Mouse (Mus musculus) left cerebral cortex, adult 9 months (tissue): Measurements from ENCODE around the gene Tsr3.

Source experiments
- DNase-seq, 2 experiments: peaks; one replicate each; pipeline ENCODE4 v3.0.0; 2022; ENCODE audit warnings: low spot score in 2 of 2

Tsr3 gene

GRCm38 (mm10) chr17:25243131-25243780 lies 3.3 kb downstream of the Tsr3 start:
- DNase-seq = no peak

- no peak for DNase-seq
Observed at GRCm38 (mm10) chr17:25244239-25244638, 4.3 kb downstream of the Tsr3 start.

GRCm38 (mm10) chr17:25248033-25248750 lies 8.2 kb downstream of the Tsr3 start:
- DNase-seq = no peak

DNA sequence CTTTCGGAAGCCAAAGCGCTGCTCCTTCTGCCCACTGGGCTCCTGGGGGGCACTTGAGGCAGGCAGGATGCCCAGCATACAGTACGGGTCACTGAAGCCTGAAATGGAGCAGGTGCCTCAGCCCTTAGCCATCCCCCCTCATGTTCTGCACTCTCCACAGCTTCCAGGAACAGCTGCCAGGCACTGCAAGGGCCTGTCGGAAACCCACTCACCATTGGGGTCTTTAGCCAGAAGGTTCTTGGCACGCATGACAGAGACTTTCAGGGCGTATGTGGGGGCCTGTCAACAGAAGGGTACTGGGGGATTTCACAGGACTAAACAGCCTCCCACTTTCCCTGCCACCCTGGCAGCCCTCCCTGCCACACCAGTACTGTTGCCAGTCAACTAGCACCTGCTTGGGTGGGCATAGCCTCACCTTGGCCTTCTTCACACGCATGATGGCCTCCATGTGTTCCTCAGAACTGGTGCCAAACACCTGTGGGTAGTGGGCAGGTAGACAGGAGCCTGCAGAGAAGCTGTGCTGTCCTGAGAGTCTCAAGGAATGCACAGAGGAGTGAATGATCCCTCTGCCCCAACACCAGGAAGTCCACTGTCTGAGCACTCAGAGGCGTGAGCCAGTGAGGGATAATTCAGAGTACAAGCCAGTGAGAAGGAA lies 10.3 kb downstream of the Tsr3 start:
- DNase-seq = no peak

DNA sequence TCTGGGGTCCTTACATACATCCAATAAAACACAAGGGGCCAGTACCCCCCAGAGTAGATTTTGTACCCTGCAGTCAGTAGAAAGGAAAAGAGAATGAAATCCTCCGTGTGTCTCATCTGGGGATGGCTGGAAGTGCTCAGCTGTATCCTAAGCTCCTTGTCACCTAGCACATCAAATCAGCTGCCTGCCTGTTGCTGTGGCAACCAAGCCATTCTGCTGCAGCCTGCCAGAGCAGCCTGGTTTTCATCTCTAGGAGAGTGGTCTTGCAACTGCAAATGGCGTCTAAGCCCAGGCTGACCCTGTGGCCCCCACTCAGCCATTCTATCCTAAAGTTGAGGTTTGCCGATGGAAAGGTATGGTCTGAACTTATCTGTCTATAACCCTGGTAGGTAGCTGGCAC lies 12.7 kb downstream of the Tsr3 start:
- DNase-seq = no peak

- peak in 1 of 2 experiments; percentile 31 for DNase-seq
Observed at GRCm38 (mm10) chr17:25253760-25254159, 13.8 kb downstream of the Tsr3 start.

GRCm38 (mm10) chr17:25255110-25255509 lies 15.1 kb downstream of the Tsr3 start:
- no peak for DNase-seq

DNA sequence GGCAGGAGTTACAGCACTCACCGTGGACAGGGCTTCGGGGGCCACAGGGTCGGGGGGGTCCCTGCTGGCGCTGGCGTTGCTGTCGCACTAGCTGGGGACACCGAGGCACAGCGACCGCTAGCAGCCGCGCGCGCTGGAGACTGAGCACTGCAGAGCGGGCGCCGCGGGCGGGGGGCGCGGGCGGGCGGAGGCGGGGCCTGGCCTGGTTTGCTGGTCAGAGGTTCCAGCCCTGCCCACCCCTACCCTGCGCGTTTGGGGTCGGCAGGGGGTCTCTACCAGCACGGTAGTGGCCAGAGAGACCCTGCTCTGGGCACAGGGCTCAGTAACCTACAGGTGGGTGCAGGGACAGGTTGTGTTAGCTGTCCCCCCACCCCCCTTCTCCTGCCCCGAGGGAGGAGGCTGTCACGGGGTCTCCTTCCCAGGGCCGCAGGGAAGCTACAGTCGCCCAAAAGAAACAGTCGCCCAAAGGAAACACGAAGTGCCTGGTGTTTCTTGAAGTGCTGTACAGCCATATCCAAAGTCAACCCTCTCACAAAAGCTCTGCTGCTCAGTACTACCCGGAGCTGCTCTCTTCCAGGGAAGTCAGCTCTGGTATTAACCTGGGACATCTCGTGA lies 16.3 kb downstream of the Tsr3 start, which contains the start of gene Baiap3:
Baiap3 (minus strand) TSS at position 225 of the 615 bp plus-strand sequence.
- no peak for DNase-seq

GRCm38 (mm10) chr17:25257804-25258261 lies 17.9 kb downstream of the Tsr3 start:
- no peak for DNase-seq

DNA sequence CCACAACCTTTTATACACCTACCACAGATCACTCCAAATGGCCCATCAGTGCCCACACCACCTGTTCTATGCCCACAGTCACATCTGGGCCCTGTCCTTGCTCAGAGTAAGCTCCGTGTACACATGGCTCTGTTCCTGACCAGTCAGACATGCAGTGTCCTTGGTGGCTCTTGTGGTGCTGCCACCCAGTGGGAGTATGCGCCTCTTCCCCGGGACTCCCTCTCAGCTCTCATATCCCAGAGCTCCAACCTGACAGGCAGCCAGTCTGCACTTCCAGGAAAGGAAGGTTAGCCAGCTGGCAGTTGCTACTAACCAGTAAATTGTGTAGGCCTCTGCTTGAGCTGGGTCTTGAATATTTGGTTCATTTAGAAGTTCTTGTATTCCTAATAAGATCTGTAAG lies 24.5 kb downstream of the Tsr3 start:
- peak in 1 of 2 experiments; percentile 34 for DNase-seq

- DNase-seq = no peak
Observed at GRCm38 (mm10) chr17:25270795-25271335, 30.9 kb downstream of the Tsr3 start.

GRCm38 (mm10) chr17:25272326-25272725 lies 32.4 kb downstream of the Tsr3 start:
- no peak for DNase-seq

- peak; percentile 33 to 79 for DNase-seq
Observed at GRCm38 (mm10) chr17:25272951-25273705, 33.2 kb downstream of the Tsr3 start.

GRCm38 (mm10) chr17:25273706-25274501 lies 33.9 kb downstream of the Tsr3 start:
- DNase-seq = peak; percentile 86 to 99

DNA sequence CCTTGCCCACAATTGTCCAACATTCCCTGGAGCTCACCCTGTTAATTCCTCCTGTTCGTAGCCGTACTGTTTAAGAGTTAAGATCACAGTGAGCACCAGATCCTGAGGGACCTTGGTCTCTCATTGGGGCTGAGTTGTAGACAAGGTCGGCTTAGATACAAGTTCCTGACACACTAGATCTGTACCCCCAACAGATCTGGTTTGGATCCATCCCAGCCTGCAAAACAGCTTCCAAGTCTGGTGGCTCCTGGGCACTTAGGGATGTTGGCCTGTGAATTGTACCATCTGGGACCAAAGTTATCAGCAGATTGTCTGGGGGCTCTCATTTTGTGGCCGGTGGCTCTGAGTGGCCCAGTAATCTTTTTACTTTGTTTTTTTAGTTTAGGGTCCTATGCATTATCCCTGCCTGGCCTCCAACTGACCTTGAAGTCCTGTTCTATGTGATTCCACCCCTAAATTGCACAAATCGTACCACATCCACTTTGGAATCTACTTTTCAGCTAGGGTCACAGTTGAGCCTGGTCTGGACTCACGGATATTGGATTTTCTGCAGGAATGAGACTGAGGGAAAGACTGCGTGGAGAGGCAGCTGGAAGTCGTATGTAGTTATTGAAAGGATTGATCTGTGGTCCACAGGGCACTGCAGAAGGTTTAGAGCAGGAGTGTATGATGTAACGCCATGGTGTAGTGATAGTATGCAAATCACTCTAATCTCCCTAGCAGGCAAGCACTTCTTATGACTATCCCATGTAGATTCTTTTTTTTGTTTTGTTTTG lies 34.8 kb downstream of the Tsr3 start, which contains the start of gene Ube2i:
Ube2i (minus strand) TSS at position 52 of the 776 bp plus-strand sequence.
- DNase-seq = no peak

DNA sequence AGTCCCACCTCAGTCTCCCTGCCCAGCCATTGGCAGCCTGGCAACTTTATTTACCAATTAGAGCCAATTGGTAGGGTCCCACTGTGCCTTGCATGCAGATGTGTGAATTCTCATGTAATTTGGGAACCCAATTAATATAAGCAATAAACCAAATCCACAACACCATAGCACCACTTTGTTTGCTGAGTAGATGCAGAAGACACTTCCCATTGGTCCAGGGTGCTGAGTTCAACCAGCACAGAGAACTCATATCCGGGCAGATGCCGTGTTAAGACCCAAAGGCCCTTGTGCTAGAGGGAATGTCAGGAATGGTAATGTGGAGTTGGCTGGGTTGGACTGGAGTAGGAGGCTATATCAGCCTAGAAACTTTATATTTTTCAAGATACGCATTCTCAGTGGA lies 35.9 kb downstream of the Tsr3 start:
- DNase-seq = no peak

- peak in 1 of 2 experiments; percentile 26 for DNase-seq
Observed at GRCm38 (mm10) chr17:25282133-25282532, 42.2 kb downstream of the Tsr3 start.

GRCm38 (mm10) chr17:25285033-25285432 lies 45.1 kb downstream of the Tsr3 start:
- DNase-seq = peak in 1 of 2 experiments; percentile 66

- DNase-seq = peak in 1 of 2 experiments; percentile 47
Observed at GRCm38 (mm10) chr17:25288842-25289241, 48.9 kb downstream of the Tsr3 start.
